Mouse (Mus musculus): ENCODE measurements around the gene Swap70.

Swap70 gene

DNA sequence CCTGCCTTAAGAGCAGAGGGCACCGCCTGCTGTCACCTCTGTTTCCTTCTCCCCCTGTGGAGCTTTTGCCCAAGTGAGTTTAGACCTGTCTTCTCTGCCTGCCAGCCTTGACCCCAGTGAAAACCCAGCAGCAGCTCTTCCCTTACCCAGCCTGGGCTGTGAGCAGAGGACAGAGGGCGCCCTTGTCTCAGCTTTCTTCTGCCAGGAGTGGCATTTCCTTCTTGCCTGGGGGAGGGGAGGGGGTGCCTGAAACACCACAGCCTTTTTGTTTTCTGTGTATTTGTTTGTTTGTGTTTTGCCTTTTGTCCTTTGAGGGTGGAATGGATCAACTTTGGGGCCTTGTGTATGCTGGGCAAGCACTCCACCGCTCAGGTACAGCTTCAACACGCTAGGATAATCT, 50.9 kb downstream of the Swap70 start:
- no peak for DNase-seq (ENCODE audit: low read depth)

DNA sequence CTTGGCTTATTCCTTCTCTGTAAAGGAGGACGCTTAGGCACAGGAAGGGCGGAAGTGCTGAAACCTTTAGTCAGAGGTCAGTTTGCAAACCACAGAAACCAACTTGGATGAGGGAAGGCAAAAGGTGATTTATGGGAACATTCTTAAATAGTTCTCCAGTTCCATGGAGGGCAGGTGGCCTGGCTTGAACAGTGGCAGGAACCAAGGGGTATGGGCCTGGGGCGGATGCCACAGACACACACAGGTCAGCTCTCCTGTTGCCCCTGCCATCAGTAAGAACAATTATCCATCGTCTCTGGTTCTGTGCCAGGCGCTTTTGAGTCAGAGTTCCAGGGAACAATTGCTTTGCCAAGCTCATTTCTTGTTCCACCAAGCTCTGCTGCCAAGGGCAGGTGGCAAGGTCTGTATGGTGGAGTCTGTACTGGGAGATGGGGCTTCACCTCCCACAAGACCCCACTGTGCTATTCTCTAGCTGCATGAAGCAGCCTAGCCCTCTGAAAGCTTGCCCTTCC, 56.3 kb downstream of the Swap70 start:
- DNase-seq (ENCODE audit: low read depth), result no peak

DNA sequence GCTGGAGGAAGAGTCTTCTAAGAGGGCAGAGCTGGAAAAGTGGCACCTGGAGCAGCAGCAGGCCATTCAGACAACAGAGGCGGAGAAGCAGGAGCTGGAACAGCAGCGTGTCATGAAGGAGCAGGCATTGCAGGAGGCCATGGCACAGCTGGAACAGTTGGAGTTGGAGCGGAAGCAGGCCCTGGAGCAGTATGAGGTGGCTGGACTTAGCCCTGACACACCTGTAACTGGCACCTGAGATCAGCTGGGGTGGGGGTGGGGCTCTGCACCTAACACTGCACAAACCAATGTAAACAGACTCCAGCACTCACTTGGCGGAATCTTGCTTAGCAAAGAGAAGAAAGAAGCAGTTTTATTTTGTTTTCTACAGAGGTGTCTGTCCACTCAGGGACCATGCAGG, 57.7 kb downstream of the Swap70 start:
- DNase-seq (ENCODE audit: low read depth), result no peak

DNA sequence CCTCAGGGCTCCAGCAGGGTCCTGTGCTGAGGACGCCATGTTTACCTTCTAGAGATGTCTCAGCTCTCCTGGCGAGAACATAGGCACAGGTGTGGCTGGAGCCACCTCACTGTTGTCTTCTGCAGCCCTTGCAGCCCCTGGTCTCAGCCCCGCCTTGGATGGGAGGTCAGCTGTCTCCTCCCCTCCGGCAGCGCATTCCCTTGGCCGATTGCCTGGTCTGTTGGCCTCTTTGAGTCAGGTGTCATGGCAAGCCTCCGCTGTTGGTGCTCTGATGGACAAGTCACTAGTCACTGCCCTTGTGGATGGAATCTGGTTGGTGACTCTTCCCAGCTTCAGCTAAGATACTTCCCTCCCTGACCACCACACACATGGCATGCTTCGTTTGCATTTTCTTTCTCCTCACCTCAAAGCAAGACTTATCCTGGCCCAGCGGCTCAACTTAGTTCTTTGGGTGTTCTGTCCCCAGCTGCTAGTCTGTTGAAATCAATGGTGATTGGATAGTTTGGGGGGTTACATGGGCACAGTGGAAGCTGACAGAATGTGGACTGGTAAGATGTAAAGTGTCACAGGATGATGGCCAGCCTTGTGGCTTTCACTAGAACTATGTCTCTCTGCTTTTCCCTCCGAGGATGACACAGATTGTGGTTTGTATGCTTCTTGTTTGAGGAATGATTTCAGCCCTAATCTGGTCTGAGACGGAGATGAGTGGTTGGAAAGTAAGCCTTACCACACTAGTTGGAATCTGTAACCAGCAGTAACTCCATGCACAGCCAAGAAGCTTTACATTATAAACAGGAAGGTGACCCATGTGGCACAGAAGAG, 60.1 kb downstream of the Swap70 start:
- DNase-seq (ENCODE audit: low read depth), result no peak

DNA sequence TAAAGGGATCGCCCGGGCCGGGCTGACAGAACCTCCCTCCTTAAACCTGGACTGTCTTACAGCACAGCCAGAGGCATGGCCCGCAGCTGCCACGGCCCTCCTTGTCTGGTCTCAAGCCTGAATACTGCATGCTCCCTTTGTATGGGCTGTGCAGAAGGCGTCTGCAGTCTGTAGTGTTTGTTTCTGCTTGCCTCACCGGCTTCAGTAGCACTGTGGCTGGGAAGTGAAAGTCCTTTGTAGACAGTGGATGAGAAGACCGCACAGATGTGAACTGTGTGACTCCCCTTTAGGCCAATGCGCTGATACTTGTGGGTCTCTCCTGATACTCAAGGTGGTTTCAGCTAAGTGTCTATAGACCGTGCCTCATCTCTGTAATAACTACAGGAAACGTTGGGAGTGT, 61.3 kb downstream of the Swap70 start:
- no peak for DNase-seq (ENCODE audit: low read depth)

DNA sequence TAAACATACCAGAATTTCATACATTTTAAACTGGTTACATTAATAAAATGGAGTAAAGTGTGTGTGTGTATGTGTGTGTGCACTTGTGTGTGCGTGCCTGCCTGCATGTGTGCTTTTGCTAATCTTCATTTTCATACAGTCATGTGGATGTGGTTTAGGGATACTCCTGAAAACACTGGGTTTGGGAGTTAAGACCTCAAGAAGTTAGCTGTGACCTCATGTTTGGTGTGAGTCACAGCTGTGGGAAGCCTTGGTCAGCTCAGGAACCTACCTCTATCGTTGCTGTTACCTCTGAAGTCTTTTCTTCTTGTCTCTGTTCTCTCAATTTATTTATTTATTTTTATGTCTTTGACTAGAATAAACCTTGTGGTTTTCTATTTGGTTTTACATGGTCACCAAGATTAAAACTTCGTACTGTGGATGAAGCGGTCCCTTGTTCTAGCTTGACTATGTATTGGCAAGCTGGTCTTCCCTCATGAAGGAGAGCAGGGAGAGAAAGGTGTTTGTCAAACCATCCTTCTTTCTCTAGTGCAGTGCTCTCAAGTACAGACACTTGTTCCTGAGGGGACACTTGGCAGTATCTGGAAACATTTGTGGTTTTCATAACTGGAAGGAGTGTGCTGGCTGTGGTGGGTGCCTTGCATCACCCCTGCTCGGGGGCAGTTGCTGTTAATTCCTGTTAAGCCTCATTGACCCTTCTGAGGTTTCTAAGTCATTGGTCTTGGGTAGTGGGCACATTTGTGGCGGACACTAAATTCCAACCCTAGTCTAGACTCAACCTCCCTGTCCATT, 62.2 kb downstream of the Swap70 start:
- DNase-seq (ENCODE audit: low read depth), result no peak

DNA sequence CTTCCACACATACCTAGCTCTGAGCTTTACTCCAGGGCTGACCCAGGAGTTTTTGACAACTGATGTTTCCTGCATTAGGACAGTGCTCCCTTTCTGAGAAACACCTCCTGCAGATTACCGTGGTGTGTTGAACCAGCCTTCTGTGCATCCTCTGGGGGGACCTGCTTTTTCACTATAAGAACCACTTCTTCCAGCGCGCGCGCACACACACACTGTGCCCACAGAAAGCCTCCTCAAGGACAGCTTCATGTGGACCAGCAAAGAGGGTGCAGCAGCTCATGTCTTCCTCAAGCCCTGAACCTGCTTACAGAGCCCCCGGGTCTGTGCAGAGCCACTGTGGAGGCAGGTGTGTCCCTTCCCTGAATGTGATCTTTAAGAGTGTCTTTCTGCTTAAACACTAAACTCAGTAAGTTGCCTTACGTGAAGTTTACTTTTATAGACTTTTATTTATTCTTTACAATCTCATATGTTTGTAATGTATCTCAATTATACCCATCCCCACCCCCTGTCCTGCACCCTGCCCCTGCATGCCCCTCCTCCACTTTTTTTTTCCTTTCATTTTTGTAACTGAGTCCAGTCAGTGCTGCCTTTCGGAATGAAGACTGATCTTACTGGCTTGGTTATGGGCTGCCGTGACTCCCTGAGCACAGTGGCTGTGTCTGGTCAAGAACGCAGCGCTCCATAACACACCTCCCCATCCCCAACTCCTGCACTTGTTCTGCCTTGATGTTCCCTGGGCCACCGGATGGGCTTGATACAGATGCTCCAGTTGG, 63.8 kb downstream of the Swap70 start:
- no peak for DNase-seq (ENCODE audit: low read depth)

DNA sequence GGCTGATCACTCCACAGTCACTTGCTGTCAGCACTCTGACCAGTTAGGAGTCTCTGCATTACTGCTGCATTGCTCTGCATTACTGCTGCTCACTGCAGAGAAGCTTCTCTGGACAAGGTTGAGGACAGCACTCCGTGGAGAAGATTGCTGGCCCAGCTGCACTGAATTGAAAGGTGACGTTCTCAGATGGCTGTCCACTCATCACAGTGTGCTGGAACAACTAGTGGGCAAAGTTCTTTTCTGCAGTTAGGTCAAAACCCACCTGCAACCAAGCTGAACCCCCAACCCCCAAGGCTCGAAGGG, 64.3 kb downstream of the Swap70 start:
- no peak for DNase-seq (ENCODE audit: low read depth)

DNA sequence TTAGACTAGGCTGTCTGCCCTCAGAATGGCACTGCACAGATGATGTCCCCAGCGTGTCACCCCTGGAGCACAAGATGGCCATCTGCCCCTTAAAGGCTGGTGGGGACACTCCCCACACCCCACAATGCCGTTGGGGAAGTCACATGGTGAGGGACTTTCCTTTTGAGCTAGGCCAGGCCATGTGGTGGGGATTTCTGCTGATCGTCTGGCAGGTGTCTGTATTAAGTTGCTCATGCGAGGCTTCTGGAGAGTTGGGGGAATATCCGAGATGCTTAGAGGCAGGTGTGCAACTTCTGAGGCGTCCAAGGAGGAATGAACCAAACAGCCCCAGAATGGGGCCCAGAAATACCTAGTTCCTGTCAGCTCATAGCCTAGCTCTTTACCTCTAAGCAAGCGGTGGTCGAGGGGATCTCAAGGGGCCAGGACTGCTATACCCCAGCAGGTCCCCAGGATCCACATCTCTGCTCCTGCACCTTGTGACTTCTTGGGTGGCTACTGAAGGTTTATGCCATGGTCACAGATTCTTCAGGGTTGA, 64.8 kb downstream of the Swap70 start:
- DNase-seq (ENCODE audit: low read depth), result no peak

DNA sequence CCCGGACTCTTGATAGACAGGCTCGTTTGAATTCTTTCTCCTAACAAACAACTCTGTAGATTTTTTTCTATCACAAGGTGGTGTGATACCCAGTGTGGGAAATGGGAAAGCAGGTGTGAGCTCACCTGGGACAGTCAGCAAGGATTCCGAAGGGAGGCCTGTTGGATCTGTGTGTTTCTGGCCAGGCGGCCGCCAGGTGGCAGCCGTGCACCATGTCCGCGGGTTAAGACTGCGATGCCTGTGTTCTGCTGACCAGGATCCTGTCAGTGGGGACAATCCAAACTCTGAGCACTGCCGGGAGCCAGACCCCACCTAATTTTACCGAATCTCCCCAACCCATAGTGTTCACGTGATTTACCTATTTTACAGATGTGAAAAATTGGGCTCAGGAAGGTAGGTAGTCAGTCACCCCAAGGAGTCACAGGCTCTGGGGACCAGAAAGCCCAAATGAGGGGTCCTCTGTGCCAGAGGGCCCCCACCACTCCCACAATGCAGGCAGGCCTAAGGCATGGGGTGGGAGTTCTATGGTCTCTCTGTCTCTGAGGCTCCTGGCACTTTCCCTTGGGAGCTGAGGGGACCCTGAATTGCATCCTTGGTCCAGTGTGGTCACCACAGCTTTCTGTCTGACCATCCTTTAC, 65.4 kb downstream of the Swap70 start:
- peak; percentile 45 for DNase-seq (ENCODE audit: low read depth)

DNA sequence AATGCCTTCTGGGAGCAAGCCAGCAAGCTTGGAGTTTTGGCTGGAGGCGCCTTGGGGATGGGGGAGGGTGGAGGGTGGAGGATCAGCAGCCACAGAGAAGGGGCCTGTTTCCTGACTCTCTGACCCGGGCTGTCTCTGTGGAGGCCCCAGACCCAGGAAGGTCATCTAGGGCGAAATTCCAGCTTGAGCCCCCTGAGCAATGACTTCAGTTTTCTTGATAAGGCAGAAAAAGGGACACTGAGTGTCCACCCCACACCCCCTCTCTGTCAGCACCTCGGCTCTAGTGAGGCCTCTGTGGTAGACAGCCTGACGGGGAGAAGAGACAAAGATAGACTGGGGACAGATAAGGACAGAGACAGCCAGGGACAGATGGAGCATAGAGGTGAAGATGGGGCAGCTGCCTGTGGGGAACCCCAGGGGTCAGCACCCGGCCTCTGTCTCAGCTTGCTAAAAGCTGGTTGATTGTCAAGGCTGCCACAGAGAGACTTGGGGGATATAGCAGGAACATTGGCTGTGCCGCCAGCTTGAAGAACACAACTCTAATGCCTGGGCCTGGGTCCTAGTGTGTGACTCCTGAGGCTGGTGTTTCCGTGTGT, 66.1 kb downstream of the Swap70 start:
- no peak for DNase-seq (ENCODE audit: low read depth)

DNA sequence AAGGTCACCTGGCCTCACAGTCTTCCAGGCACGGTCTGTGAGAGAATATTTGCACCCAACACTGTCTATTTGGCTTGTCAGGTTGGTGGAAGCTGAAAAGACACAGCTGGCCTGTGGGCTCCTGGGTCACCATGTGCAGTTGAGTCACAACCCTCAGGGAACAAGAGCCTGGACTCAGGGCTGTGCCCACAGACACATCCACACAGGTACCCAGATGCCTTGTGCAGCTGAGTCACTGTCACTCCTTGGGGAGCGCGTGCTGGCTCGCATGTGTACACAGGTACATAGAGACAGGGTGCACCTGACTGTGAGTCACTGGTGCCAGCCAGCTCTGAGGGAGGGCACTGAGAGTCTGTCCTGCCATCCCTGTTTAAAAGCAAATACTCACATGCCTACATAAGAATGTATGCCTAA, 66.7 kb downstream of the Swap70 start:
- no peak for DNase-seq (ENCODE audit: low read depth)

DNA sequence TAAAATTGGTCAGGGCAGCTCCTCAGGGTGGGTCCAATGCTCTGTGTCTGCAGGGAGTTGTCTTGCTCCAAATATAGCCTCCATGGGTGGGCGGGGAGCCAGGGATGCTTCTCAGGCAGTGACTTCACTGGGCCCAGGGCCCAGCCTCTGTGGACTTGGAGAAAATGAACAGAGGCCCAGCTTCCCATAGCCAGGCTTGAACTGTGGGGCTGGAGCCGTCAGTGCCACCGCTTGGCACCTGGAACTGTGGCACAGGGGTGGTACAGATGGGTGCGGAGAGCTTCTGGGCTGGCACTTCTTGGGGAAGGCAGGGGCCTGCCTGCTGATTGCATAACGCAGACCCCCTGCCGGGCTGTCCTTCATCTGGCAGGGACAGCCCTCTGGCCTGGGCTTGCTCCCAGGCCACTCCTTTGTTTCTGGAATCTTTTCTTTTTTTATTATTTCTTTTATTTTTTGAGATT, 67.2 kb downstream of the Swap70 start:
- DNase-seq (ENCODE audit: low read depth), result no peak

DNA sequence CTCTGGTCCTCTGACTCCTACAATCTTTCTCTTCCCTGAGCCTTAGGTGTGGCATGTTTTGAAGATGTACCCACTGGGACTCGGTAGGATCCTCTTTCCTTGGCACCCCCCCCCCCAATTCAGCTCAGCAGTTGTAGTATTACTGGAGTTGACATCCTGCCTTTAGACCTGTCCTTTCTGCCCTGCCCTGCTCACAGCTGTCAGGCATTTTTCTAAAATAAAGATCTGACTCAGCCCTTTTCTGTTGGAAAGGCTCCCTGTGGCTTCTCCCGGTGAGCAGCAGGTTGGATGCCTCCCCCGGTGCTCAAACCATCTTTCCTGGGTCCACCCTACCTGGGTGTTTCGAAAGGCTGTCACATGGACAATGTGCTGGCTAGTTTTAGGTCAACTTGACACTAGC, 68.1 kb downstream of the Swap70 start:
- no peak for DNase-seq (ENCODE audit: low read depth)

DNA sequence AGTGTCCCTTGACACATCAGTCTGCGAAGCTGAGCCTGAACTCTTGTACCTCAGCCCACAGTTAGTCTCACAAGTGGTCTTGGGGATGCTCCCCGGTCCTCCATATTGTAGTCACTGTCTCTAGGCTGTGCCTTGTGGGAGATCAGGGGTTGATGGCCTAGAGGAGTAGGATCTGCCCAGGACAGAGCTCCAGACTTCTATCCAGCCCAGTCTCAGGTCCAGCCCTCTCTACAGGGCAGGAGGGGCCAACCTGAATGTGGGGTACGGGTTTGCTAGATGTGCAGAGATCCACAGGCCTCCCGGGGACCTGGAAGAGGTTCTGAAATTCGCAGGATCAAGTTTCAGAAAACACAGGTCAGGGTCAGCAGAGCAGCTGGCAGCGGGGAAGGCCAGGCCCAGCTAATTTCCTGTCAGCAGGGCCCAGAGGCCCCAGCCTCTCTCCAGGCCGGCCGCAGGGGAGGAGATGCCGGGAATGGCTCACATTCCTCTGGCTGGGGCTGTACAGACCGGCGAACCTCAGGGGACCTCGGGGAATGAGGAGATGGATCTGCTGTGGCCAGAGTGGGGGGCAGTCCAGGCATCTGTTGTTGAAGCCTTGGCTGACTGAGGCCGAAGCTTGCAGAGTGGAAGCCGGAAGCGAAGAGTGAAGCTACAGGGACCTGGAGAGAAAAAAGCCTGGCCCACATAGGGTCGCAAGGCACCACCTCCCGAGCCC, 75.5 kb downstream of the Swap70 start:
- no peak for DNase-seq (ENCODE audit: low read depth)

DNA sequence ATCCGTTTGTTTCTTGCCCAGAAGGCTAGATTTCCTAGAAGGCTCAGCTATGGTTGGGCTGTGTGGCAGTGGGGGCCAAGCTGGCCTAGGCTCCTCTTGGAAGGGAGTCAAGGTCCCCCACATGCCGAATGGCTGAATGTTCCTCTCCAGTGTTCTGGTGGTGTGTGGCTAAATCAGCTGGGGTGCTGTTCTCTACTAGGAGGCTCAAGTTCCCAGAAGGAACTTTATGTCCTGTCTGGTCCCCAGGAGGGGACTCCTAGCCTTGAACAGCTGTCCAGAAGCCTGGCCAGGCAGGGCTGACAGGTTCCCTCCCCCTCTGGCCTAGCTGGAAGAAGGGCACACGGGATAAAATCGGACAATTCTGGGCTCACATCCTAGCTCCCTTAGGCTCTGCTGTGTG, 76.1 kb downstream of the Swap70 start:
- DNase-seq (ENCODE audit: low read depth), result no peak

DNA sequence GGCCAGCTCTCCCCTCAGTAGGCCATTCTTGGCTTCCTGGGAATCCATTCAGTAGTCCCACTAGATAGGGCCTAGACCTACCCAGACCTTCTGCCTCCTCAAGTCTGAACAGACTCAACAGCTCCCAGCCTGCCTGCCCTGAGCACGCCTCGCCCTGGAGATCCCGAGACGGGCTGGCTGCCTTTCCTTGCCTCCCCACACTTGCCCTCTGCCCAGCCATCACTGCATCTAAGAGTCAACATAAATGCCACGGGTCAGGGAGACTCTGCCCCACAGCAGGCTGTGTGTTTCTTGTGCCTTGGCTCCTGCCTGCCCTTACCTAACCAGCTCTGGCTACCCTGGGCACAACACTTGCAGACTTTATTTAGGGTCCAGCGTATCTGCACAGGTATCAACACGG, 76.6 kb downstream of the Swap70 start:
- no peak for DNase-seq (ENCODE audit: low read depth)

DNA sequence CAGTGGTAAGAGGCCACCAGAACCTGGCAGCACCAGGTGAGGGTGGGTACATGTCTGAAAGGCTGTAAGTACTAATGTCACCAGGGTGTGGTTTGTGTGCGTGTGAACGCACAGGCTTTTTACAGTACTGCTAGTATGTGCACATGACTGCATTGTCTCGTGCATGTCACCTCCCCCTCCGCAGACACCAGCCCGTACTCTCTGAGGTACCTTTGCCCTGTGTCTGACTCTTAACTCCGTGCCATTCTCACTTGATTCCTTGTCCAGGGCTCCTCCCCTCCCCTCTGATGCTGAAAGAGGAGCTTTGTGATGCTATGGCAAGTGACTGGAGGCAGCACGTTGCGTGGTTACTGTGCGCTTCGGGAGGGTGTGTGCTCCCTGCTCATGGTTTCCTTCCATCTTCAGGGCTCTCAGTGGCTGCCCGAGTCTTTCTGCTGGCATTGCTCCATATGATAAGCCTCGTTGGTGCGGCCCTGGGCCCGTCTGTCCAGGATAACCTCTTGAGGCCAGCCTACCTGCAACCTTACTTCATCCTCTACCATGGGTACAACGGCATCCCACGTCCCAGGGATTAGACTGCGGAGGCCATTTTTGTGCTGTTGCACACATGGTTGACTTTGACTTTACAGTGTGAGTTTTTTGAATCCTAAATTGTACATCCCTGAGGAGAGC, 77.4 kb downstream of the Swap70 start:
- DNase-seq (ENCODE audit: low read depth), result no peak

DNA sequence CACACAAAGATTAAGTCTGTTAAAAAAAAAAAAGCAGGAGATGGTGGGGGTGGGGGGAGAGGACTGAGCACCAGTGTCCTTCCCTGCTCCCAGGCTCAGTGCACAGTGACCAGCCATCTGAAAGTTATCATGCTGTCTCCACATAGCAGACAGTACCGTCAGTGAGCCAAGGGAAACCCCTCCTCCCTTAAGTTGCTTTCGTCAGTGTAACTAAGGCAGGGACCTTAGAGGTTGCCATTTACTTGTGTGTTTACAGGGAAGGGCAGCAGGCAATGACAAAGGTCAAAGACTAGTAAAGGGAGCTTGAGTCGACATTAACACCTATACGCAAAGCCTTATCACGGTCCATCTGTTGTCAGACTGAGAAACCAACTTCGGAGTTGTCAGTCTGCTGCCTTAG, 81.4 kb downstream of the Swap70 start:
- no peak for DNase-seq (ENCODE audit: low read depth)

DNA sequence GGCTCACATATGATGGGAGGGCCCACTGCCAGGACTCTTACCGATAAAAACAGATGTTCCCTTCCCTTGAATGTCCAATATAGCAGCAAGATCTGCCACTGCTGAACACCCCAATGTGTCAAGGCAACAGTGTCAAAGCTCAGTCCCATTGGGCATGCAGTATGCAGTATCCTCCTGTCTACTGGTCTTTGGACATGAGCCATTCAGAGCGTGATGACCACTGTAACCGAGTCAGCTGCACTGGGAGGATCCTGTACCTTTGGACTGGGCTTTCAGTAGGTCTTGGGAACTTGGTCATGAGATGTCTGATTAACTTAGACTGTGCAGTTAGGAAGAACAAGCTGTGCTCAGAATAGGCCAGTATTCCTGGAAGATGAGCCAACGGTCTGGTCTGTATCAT, 84.0 kb downstream of the Swap70 start:
- no peak for DNase-seq (ENCODE audit: low read depth)
